Comparison of ENCODE assay signal across 19 mouse cellular contexts in genomic region chr11:118737821-118738220, GRCm38 (mm10).
DNase-seq lines count a peak whose midpoint lies in the region; ATAC-seq and TF ChIP-seq lines count a peak whose summit lies in the region.
"Had no signal": no experiment of that assay in that cellular context is flagged by ENCODE, and none has a peak within 500 bp of the region (broad histone marks: within the 10 kb centered on the region; RNA-seq: fewer than 3 reads in every experiment).

No protein-coding gene starts in this region.

- no peak overlapping the region for H3K4me3 ChIP-seq in layer of hippocampus, adult 2 months
- H3K4me3 ChIP-seq: embryonic facial prominence, embryonic 13.5 days; heart, embryonic 12.5 days; hindbrain, embryonic 10.5 days; intestine, embryonic 15.5 days; limb, embryonic 10.5 days; liver, embryonic 15.5 days had no signal

- TF ChIP-seq CTCF in layer of hippocampus, adult 2 months (conservative IDR thresholded peaks at IDR 0.05): peak; percentile 62

- peak; percentile 33 for DNase-seq in cerebellum, adult 9-11 months
- no peak for DNase-seq in cerebellum, adult 8-10 months
- no peak for DNase-seq in layer of hippocampus, adult 2 months (ENCODE audit: low spot score in 2 of 2)
- DNase-seq in layer of hippocampus, postnatal 14 days (ENCODE audit: low spot score in 2 of 2): no peak
- DNase-seq in thymus, postnatal 0 days (ENCODE audit: low spot score): peak; percentile 18
- no peak for DNase-seq in thymus, postnatal 10 days (ENCODE audit: low spot score in 2 of 2)
- DNase-seq in right cerebral cortex, postnatal 4 days: no peak
- DNase-seq: adrenal gland, postnatal 36 days; gastrocnemius, postnatal 25 days; kidney, postnatal 25 days; right cerebral cortex, postnatal 14 days had no signal

- ATAC-seq in megakaryocyte-erythroid progenitor cell, adult 5-6 weeks (replicated peaks; ENCODE audit: low FRiP score, low TSS enrichment, poor library complexity, severe bottlenecking): no peak
- ATAC-seq: intestine, embryonic 15.5 days had no signal

- H3K27ac ChIP-seq in layer of hippocampus, adult 2 months: no peak overlapping the region
- H3K27ac ChIP-seq: embryonic facial prominence, embryonic 13.5 days; hindbrain, embryonic 10.5 days; intestine, embryonic 15.5 days; limb, embryonic 10.5 days; liver, embryonic 15.5 days; macrophage had no signal

Comparison
In these comparisons a context has a peak if more than half of its experiments do, and no peak if none do; other contexts are left out.
1. DNase-seq: peak in cerebellum, adult 9-11 months (single experiment) and thymus, postnatal 0 days (single experiment); none in cerebellum, adult 8-10 months (single experiment), layer of hippocampus, adult 2 months (0 of 2), layer of hippocampus, postnatal 14 days (0 of 2), thymus, postnatal 10 days (0 of 2) and right cerebral cortex, postnatal 4 days (single experiment).